Mouse (Mus musculus): Measurements from ENCODE around the gene Slc1a7.

Gene Slc1a7

GRCm38 (mm10) chr4:107967966-107968682 lies at the start of gene Slc1a7:
Slc1a7 (plus strand) TSS chr4:107968332.
- DNase-seq (ENCODE audit: low spot score in 2 of 2): no peak

- DNase-seq (ENCODE audit: low spot score in 2 of 2): no peak
Observed at GRCm38 (mm10) chr4:107920336-107920735, 47.8 kb upstream of the Slc1a7 start.

GRCm38 (mm10) chr4:107921152-107921695 lies 46.9 kb upstream of the Slc1a7 start:
- peak in 1 of 2 experiments; percentile 41 for DNase-seq (ENCODE audit: low spot score in 2 of 2)

GRCm38 (mm10) chr4:107921952-107922351 lies 46.2 kb upstream of the Slc1a7 start:
- DNase-seq (ENCODE audit: low spot score in 2 of 2): peak; percentile 64 to 68

- DNase-seq (ENCODE audit: low spot score in 2 of 2): peak; percentile 94 to 97
Observed at GRCm38 (mm10) chr4:107923145-107923802, 44.9 kb upstream of the Slc1a7 start, which contains the start of gene Cpt2. Cpt2 (minus strand) TSS chr4:107923610.

- DNase-seq (ENCODE audit: low spot score in 2 of 2): no peak
Observed at GRCm38 (mm10) chr4:107923803-107924194, 44.3 kb upstream of the Slc1a7 start.

- no peak for DNase-seq (ENCODE audit: low spot score in 2 of 2)
Observed at GRCm38 (mm10) chr4:107928269-107928668, 39.9 kb upstream of the Slc1a7 start.

- DNase-seq (ENCODE audit: low spot score in 2 of 2): no peak
Observed at GRCm38 (mm10) chr4:107928726-107929125, 39.4 kb upstream of the Slc1a7 start.

- DNase-seq (ENCODE audit: low spot score in 2 of 2): no peak
Observed at GRCm38 (mm10) chr4:107931453-107931852, 36.7 kb upstream of the Slc1a7 start.

- peak in 1 of 2 experiments; percentile 45 for DNase-seq (ENCODE audit: low spot score in 2 of 2)
Observed at GRCm38 (mm10) chr4:107933239-107933638, 34.9 kb upstream of the Slc1a7 start.

- DNase-seq (ENCODE audit: low spot score in 2 of 2): no peak
Observed at GRCm38 (mm10) chr4:107935254-107935653, 32.9 kb upstream of the Slc1a7 start.

GRCm38 (mm10) chr4:107937338-107937737 lies 30.8 kb upstream of the Slc1a7 start:
- DNase-seq (ENCODE audit: low spot score in 2 of 2): peak in 1 of 2 experiments; percentile 76

- DNase-seq (ENCODE audit: low spot score in 2 of 2): no peak
Observed at GRCm38 (mm10) chr4:107938124-107938523, 30.0 kb upstream of the Slc1a7 start.

GRCm38 (mm10) chr4:107942741-107943140 lies 25.4 kb upstream of the Slc1a7 start:
- no peak for DNase-seq (ENCODE audit: low spot score in 2 of 2)

- no peak for DNase-seq (ENCODE audit: low spot score in 2 of 2)
Observed at GRCm38 (mm10) chr4:107944141-107944540, 24.0 kb upstream of the Slc1a7 start.

GRCm38 (mm10) chr4:107949918-107950317 lies 18.2 kb upstream of the Slc1a7 start:
- DNase-seq (ENCODE audit: low spot score in 2 of 2): no peak

- DNase-seq (ENCODE audit: low spot score in 2 of 2): no peak
Observed at GRCm38 (mm10) chr4:107952845-107953244, 15.3 kb upstream of the Slc1a7 start.

GRCm38 (mm10) chr4:107955691-107956090 lies 12.4 kb upstream of the Slc1a7 start:
- DNase-seq (ENCODE audit: low spot score in 2 of 2): no peak

GRCm38 (mm10) chr4:107958487-107958886 lies 9.6 kb upstream of the Slc1a7 start:
- DNase-seq (ENCODE audit: low spot score in 2 of 2): no peak

- peak; percentile 88 to 90 for DNase-seq (ENCODE audit: low spot score in 2 of 2)
Observed at GRCm38 (mm10) chr4:107962044-107962732, 5.9 kb upstream of the Slc1a7 start.

GRCm38 (mm10) chr4:107962792-107963191 lies 5.3 kb upstream of the Slc1a7 start:
- no peak for DNase-seq (ENCODE audit: low spot score in 2 of 2)

- DNase-seq (ENCODE audit: low spot score in 2 of 2): no peak
Observed at GRCm38 (mm10) chr4:107966416-107967109, 1.6 kb upstream of the Slc1a7 start.

All from heart, adult 9 months (tissue).